Mouse (Mus musculus) liver, postnatal 0 days (tissue): Measurements from ENCODE around the gene Usp2. TPM values are rescaled to one million over a fixed set of nuclear protein-coding genes. Genes with fewer than 3 reads are reported as not detected.

ENCODE experiments used
- ATAC-seq: fragments of 200-750 bp; cut with Nextera tagmentation; 2 replicates; pipeline ENCODE4 v1.8.0; 2017; ENCODE audit warnings: mild to moderate bottlenecking, moderate library complexity
- DNase-seq: peaks from one replicate; pipeline ENCODE4 v3.0.0-alpha.2; 2016
- H3K27ac ChIP-seq: fragments of 300-500 bp; sonication (generic); 2 replicates; pipeline ENCODE4 v1.5.1; 2014; ENCODE audit warnings: antibody characterized with exemption, moderate library complexity, mild to moderate bottlenecking, low read depth
- H3K27me3 ChIP-seq: fragments of 300-500 bp; sonication (generic); 2 replicates; pipeline ENCODE4 v1.6.1; 2014; ENCODE audit warnings: low read length, control low read depth, mixed read lengths; ENCODE audit not compliant: insufficient read depth
- H3K36me3 ChIP-seq: fragments of 300-500 bp; sonication (generic); replicated peaks from 2 replicates; pipeline ENCODE4 v1.6.1; 2014; ENCODE audit warnings: mild to moderate bottlenecking, control low read depth, low read length, moderate library complexity, mixed read lengths; ENCODE audit not compliant: insufficient read depth
- H3K4me1 ChIP-seq: fragments of 300-500 bp; sonication (generic); 2 replicates; pipeline ENCODE4 v1.6.1; 2014; ENCODE audit warnings: antibody characterized with exemption, mild to moderate bottlenecking, control low read depth; ENCODE audit not compliant: insufficient read depth
- H3K4me2 ChIP-seq: fragments of 300-500 bp; sonication (generic); 2 replicates; pipeline ENCODE4 v1.6.1; 2014; ENCODE audit warnings: low read depth, mild to moderate bottlenecking, low read length, moderate library complexity, mixed read lengths
- H3K4me3 ChIP-seq: fragments of 300-500 bp; sonication (generic); 2 replicates; pipeline ENCODE4 v1.5.1; 2014; ENCODE audit warnings: low read depth, low read length
- H3K9ac ChIP-seq: fragments of 300-500 bp; sonication (generic); replicated peaks from 2 replicates; pipeline ENCODE4 v1.6.1; 2014; ENCODE audit warnings: mild to moderate bottlenecking, moderate library complexity
- H3K9me3 ChIP-seq: fragments of 300-500 bp; sonication (generic); 2 replicates; pipeline ENCODE4 v1.6.1; 2016; ENCODE audit warnings: mild to moderate bottlenecking, control low read depth, low read length, mixed read lengths
- CTCF ChIP-seq: sonication (generic); IDR thresholded peaks from 2 replicates; pipeline ENCODE4 v1.5.1; 2016; ENCODE audit warnings: antibody characterized with exemption, low read depth
- EP300 ChIP-seq: IDR thresholded peaks from 2 replicates; pipeline ENCODE4 v1.6.1; 2016; ENCODE audit warnings: antibody characterized with exemption, low read depth, mild to moderate bottlenecking
- WGBS: fragments of 180-500 bp; shearing (Covaris S2); extraction: QIAGEN DNeasy Blood & Tissue Kit; methylation state at CpG from one replicate; pipeline ENCODE4 v1.1.7; 2014; ENCODE audit not compliant: insufficient replicate concordance; 5-methylcytosine and 5-hydroxymethylcytosine counted together
- polyA plus RNA-seq: library from polyadenylated mRNA; unstranded; fragments of >200 nt; fragmentation: Nextera tagmentation; extraction: Ambion mirVana; gene quantifications from 2 replicates; pipeline ENCODE4 v1.2.1, GENCODE M21; 2015

Usp2 gene
- polyA plus RNA-seq, 1 experiment from 2014 or later, result 2.9 TPM

- Histone ChIP-seq H3K36me3 (no peaks in the 10 kb centered on the region), H3K27ac (no peak overlapping the region), H3K9me3 (no peaks in the 10 kb centered on the region), H3K27me3 (peaks cover 14% of the 10 kb centered on the region; the same call in 1 of the 2 replicates), H3K4me1 (peaks cover 37% of the 10 kb centered on the region), H3K9ac (no peak overlapping the region), H3K4me2 (no peak overlapping the region), H3K4me3 (no peak overlapping the region)
- TF ChIP-seq CTCF (no peak), EP300 (no peak)
- DNase-seq (no peak), ATAC-seq (no peak)
- 61% methylated on average over 5 of the region's 5 CpGs for WGBS
These were observed 14.8 kb downstream of the Usp2 start for GRCm38 (mm10) chr9:44081581-44081980.

- peaks cover 40% of the 10 kb centered on the region for H3K4me1 ChIP-seq
- ATAC-seq (no peak), DNase-seq (no peak)
- H3K9me3 ChIP-seq, result no peaks in the 10 kb centered on the region
- peaks cover 14% of the 10 kb centered on the region; the same call in 1 of the 2 replicates for H3K27me3 ChIP-seq
- no peak overlapping the region for H3K4me2 ChIP-seq
- TF ChIP-seq EP300, result no peak
- no peak for TF ChIP-seq CTCF
- WGBS, result 87% methylated on average over 5 of the region's 5 CpGs
- H3K9ac ChIP-seq, result no peak overlapping the region
- H3K27ac ChIP-seq, result no peak overlapping the region
- H3K36me3 ChIP-seq, result no peaks in the 10 kb centered on the region
- no peak overlapping the region for H3K4me3 ChIP-seq
These were observed 15.4 kb downstream of the Usp2 start for GRCm38 (mm10) chr9:44082266-44082665.

GRCm38 (mm10) chr9:44083392-44084121 is 16.7 kb downstream of the Usp2 start:
- Histone ChIP-seq H3K4me3 (peak overlapping the region; percentile 61), H3K4me1 (peaks cover 52% of the 10 kb centered on the region), H3K27ac (no peak overlapping the region), H3K36me3 (no peaks in the 10 kb centered on the region), H3K9ac (no peak overlapping the region), H3K4me2 (peak overlapping the region; percentile 95), H3K27me3 (peaks cover 14% of the 10 kb centered on the region; the same call in 1 of the 2 replicates), H3K9me3 (no peaks in the 10 kb centered on the region)
- no peak for DNase-seq
- no peak for TF ChIP-seq CTCF
- no peak for TF ChIP-seq EP300
- WGBS, result 8% methylated on average over 23 of the region's 23 CpGs
- no peak for ATAC-seq

GRCm38 (mm10) chr9:44084236-44084635 is 17.4 kb downstream of the Usp2 start:
- Histone ChIP-seq H3K4me3 (peak overlapping the region; percentile 61), H3K4me1 (peaks cover 47% of the 10 kb centered on the region), H3K4me2 (peak overlapping the region; percentile 95), H3K9ac (no peak overlapping the region; the same call in 1 of the 2 replicates), H3K27ac (no peak overlapping the region), H3K27me3 (peaks cover 14% of the 10 kb centered on the region; the same call in 1 of the 2 replicates), H3K36me3 (no peaks in the 10 kb centered on the region), H3K9me3 (no peaks in the 10 kb centered on the region)
- no peak for DNase-seq
- TF ChIP-seq CTCF (no peak), EP300 (no peak)
- ATAC-seq, result no peak
- 1% methylated on average over 14 of the region's 14 CpGs for WGBS

- TF ChIP-seq CTCF, result no peak
- no peak for TF ChIP-seq EP300
- H3K27me3 ChIP-seq, result peaks cover 14% of the 10 kb centered on the region; the same call in 1 of the 2 replicates
- H3K36me3 ChIP-seq, result no peaks in the 10 kb centered on the region
- DNase-seq, result peak; percentile 97
- H3K4me3 ChIP-seq, result peak overlapping the region; percentile 61
- H3K27ac ChIP-seq, result no peak overlapping the region
- peaks cover 47% of the 10 kb centered on the region for H3K4me1 ChIP-seq
- H3K9ac ChIP-seq, result peak overlapping the region; percentile 61
- no peaks in the 10 kb centered on the region for H3K9me3 ChIP-seq
- peak; percentile 91 for ATAC-seq
- under 1% methylated on average over 52 of the region's 62 CpGs for WGBS
- peak overlapping the region; percentile 95 for H3K4me2 ChIP-seq
These were observed 17.9 kb downstream of the Usp2 start for GRCm38 (mm10) chr9:44084659-44085229.

GRCm38 (mm10) chr9:44085276-44085675 is 18.5 kb downstream of the Usp2 start:
- DNase-seq (no peak), ATAC-seq (peak; percentile 18)
- Histone ChIP-seq H3K27ac (no peak overlapping the region), H3K36me3 (no peaks in the 10 kb centered on the region), H3K4me1 (peaks cover 47% of the 10 kb centered on the region), H3K4me3 (peak overlapping the region; percentile 61), H3K4me2 (peak overlapping the region; percentile 95), H3K27me3 (peaks cover 14% of the 10 kb centered on the region; the same call in 1 of the 2 replicates), H3K9ac (peak overlapping the region; percentile 61), H3K9me3 (no peaks in the 10 kb centered on the region)
- TF ChIP-seq CTCF (no peak), EP300 (no peak)
- 12% methylated on average over 10 of the region's 10 CpGs for WGBS
